Mouse (Mus musculus): Measurements from ENCODE around the gene Ppp1r12a. TPM values are rescaled to one million over a fixed set of nuclear protein-coding genes. Genes with fewer than 3 reads are reported as not detected.
A peak's percentile ranks its signal among the peaks of the same experiment; 100 is the strongest.

Gene Ppp1r12a
- polyA plus RNA-seq, 1 experiment: 18.5 TPM

GRCm38 (mm10) chr10:108159002-108159401, 3.0 kb upstream of the Ppp1r12a start:
- H3ac ChIP-seq (ENCODE audit: control insufficient read depth, insufficient read length): no peak overlapping the region
- H3K27me3 ChIP-seq (ENCODE audit: control insufficient read depth, insufficient read depth, insufficient read length): no peaks in the 10 kb centered on the region
- peaks cover 17% of the 10 kb centered on the region for H3K79me2 ChIP-seq (ENCODE audit: control insufficient read depth, insufficient read depth)
- H3K4me2 ChIP-seq (ENCODE audit: low read depth): no peak overlapping the region
- H3K36me3 ChIP-seq (ENCODE audit: control insufficient read depth, insufficient read depth): no peaks in the 10 kb centered on the region
- H3K4me3 ChIP-seq: no peak overlapping the region
- TF ChIP-seq CEBPB (IDR thresholded peaks at IDR 0.05; ENCODE audit: insufficient read depth, poor library complexity, severe bottlenecking): no peak
- no peak for TF ChIP-seq USF1 (IDR thresholded peaks at IDR 0.05; ENCODE audit: low read depth)
- no peak for TF ChIP-seq MYOG (IDR thresholded peaks at IDR 0.05; ENCODE audit: control insufficient read depth in 1 of 3, insufficient read depth in 1 of 3, insufficient read length in 2 of 3, low read depth in 2 of 3)
- TF ChIP-seq POLR2AphosphoS2 (IDR thresholded peaks at IDR 0.05; ENCODE audit: insufficient read length, low read depth): no peak
- no peak for TF ChIP-seq MYOD1 (IDR thresholded peaks at IDR 0.05; ENCODE audit: control insufficient read depth in 1 of 3, insufficient read length in 2 of 3, low read depth in 2 of 3)
- no peak for TF ChIP-seq SRF (IDR thresholded peaks at IDR 0.05; ENCODE audit: control insufficient read depth, insufficient read length, low read depth)
- no peak for TF ChIP-seq TCF12 (IDR thresholded peaks at IDR 0.05; ENCODE audit: insufficient read depth, poor library complexity, severe bottlenecking)
- no peak for TF ChIP-seq MAX (IDR thresholded peaks at IDR 0.05; ENCODE audit: low read depth)
- TF ChIP-seq TCF3 (IDR thresholded peaks at IDR 0.05; ENCODE audit: insufficient read length, low read depth): no peak
- TF ChIP-seq REST (IDR thresholded peaks at IDR 0.05; ENCODE audit: insufficient read depth, insufficient read length): no peak
- TF ChIP-seq POLR2A (IDR thresholded peaks at IDR 0.05; ENCODE audit: insufficient read length, low read depth): no peak
- no peak for TF ChIP-seq E2F4 (IDR thresholded peaks at IDR 0.05; ENCODE audit: insufficient read depth)

- H3K4me2 ChIP-seq (ENCODE audit: low read depth): peak overlapping the region; percentile 89
- H3K36me3 ChIP-seq (ENCODE audit: control insufficient read depth, insufficient read depth): no peaks in the 10 kb centered on the region
- TF ChIP-seq POLR2AphosphoS2 (IDR thresholded peaks at IDR 0.05; ENCODE audit: insufficient read length, low read depth) (peak; percentile 66), MYOG (IDR thresholded peaks at IDR 0.05; ENCODE audit: control insufficient read depth in 1 of 3, insufficient read depth in 1 of 3, insufficient read length in 2 of 3, low read depth in 2 of 3) (peak in 1 of 3 experiments; percentile 6), MYOD1 (IDR thresholded peaks at IDR 0.05; ENCODE audit: control insufficient read depth in 1 of 3, insufficient read length in 2 of 3, low read depth in 2 of 3) (no peak)
- H3K27me3 ChIP-seq (ENCODE audit: control insufficient read depth, insufficient read depth, insufficient read length): no peaks in the 10 kb centered on the region
- peaks cover 52% of the 10 kb centered on the region for H3K79me2 ChIP-seq (ENCODE audit: control insufficient read depth, insufficient read depth)
- H3ac ChIP-seq (ENCODE audit: control insufficient read depth, insufficient read length): peak overlapping the region; percentile 97
- H3K4me3 ChIP-seq: peak overlapping the region; percentile 97
Observed at GRCm38 (mm10) chr10:108162297-108163020, 466 bp downstream of the Ppp1r12a start.

DNA sequence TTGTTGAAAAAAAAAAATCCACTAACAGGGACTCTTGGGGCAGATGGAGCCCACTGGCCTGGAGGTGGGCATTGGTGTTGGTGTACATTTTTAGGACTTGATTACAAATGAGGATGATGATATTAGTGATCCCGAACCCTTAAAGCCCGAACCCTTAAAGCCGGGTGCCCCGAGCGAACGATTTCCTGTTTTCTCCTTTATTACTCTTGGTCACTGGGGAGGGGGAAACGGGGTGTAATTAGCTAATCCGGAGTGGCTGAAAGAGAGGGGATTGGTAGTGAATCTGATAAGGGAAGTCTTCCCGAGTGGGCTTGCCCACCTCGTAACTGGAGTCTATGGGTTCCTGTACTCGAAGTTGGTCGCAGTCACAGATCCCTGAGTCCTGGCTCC, 1.0 kb downstream of the Ppp1r12a start:
- no peak for TF ChIP-seq POLR2A (IDR thresholded peaks at IDR 0.05; ENCODE audit: insufficient read length, low read depth)
- TF ChIP-seq MAX (IDR thresholded peaks at IDR 0.05; ENCODE audit: low read depth): no peak
- no peak for TF ChIP-seq E2F4 (IDR thresholded peaks at IDR 0.05; ENCODE audit: insufficient read depth)
- TF ChIP-seq USF1 (IDR thresholded peaks at IDR 0.05; ENCODE audit: low read depth): no peak
- H3K36me3 ChIP-seq (ENCODE audit: control insufficient read depth, insufficient read depth): no peaks in the 10 kb centered on the region
- H3ac ChIP-seq (ENCODE audit: control insufficient read depth, insufficient read length): peak overlapping the region; percentile 97
- H3K4me2 ChIP-seq (ENCODE audit: low read depth): peak overlapping the region; percentile 89
- peaks cover 57% of the 10 kb centered on the region for H3K79me2 ChIP-seq (ENCODE audit: control insufficient read depth, insufficient read depth)
- peak overlapping the region; percentile 97 for H3K4me3 ChIP-seq
- H3K27me3 ChIP-seq (ENCODE audit: control insufficient read depth, insufficient read depth, insufficient read length): no peaks in the 10 kb centered on the region

- Histone ChIP-seq H3ac (ENCODE audit: control insufficient read depth, insufficient read length) (no peak overlapping the region), H3K4me2 (ENCODE audit: low read depth) (peak overlapping the region; percentile 89), H3K36me3 (ENCODE audit: control insufficient read depth, insufficient read depth) (no peaks in the 10 kb centered on the region), H3K79me2 (ENCODE audit: control insufficient read depth, insufficient read depth) (peaks cover 62% of the 10 kb centered on the region), H3K27me3 (ENCODE audit: control insufficient read depth, insufficient read depth, insufficient read length) (no peaks in the 10 kb centered on the region), H3K4me3 (peak overlapping the region; percentile 97)
- TF ChIP-seq MYOG (IDR thresholded peaks at IDR 0.05; ENCODE audit: control insufficient read depth in 1 of 3, insufficient read depth in 1 of 3, insufficient read length in 2 of 3, low read depth in 2 of 3) (no peak), TCF3 (IDR thresholded peaks at IDR 0.05; ENCODE audit: insufficient read length, low read depth) (no peak), USF1 (IDR thresholded peaks at IDR 0.05; ENCODE audit: low read depth) (no peak), POLR2AphosphoS2 (IDR thresholded peaks at IDR 0.05; ENCODE audit: insufficient read length, low read depth) (no peak)
Observed at GRCm38 (mm10) chr10:108163451-108163850, 1.5 kb downstream of the Ppp1r12a start.

GRCm38 (mm10) chr10:108167823-108168222, 5.8 kb downstream of the Ppp1r12a start:
- Histone ChIP-seq H3K36me3 (ENCODE audit: control insufficient read depth, insufficient read depth) (no peaks in the 10 kb centered on the region), H3ac (ENCODE audit: control insufficient read depth, insufficient read length) (no peak overlapping the region), H3K27me3 (ENCODE audit: control insufficient read depth, insufficient read depth, insufficient read length) (no peaks in the 10 kb centered on the region), H3K79me2 (ENCODE audit: control insufficient read depth, insufficient read depth) (peaks cover 100% of the 10 kb centered on the region), H3K4me3 (no peak overlapping the region), H3K4me2 (ENCODE audit: low read depth) (no peak overlapping the region)
- TF ChIP-seq CEBPB (IDR thresholded peaks at IDR 0.05; ENCODE audit: insufficient read depth, poor library complexity, severe bottlenecking) (no peak), E2F4 (IDR thresholded peaks at IDR 0.05; ENCODE audit: insufficient read depth) (no peak), SRF (IDR thresholded peaks at IDR 0.05; ENCODE audit: control insufficient read depth, insufficient read length, low read depth) (peak; percentile 74)

Measured in myocyte (in vitro differentiated cells).